Mouse (Mus musculus): ENCODE data around the gene Chrnb1. TPM values are rescaled to one million over a fixed set of nuclear protein-coding genes. Genes with fewer than 3 reads are reported as not detected.

The Chrnb1 gene
- total RNA-seq, 2 experiments from 2014 or later = 105 to 124 TPM

- DNase-seq = no peak
Measured at GRCm38 (mm10) chr11:69804972-69805909, 9.5 kb upstream of the Chrnb1 start, which contains the start of gene Tmem102. Gene Tmem102 (minus strand): TSS chr11:69805624.

- DNase-seq = peak; percentile 45
Measured at GRCm38 (mm10) chr11:69804652-69804940, 8.9 kb upstream of the Chrnb1 start.

- DNase-seq = peak; percentile 76
Measured at GRCm38 (mm10) chr11:69803786-69804651, 8.3 kb upstream of the Chrnb1 start.

GRCm38 (mm10) chr11:69803328-69803727 lies 7.6 kb upstream of the Chrnb1 start:
- no peak for DNase-seq

GRCm38 (mm10) chr11:69802648-69803105 lies 6.9 kb upstream of the Chrnb1 start:
- peak; percentile 88 for DNase-seq

- peak; percentile 33 for DNase-seq
Measured at GRCm38 (mm10) chr11:69801379-69801977, 5.7 kb upstream of the Chrnb1 start, which contains the start of gene Fgf11. Gene Fgf11 (minus strand): TSS chr11:69801857.

- DNase-seq = peak; percentile 79
Measured at GRCm38 (mm10) chr11:69800392-69801197, 4.9 kb upstream of the Chrnb1 start.

- DNase-seq = peak; percentile 79
Measured at GRCm38 (mm10) chr11:69800138-69800391, 4.3 kb upstream of the Chrnb1 start.

- DNase-seq = no peak
Measured at GRCm38 (mm10) chr11:69799394-69800137, 3.8 kb upstream of the Chrnb1 start.

- DNase-seq = no peak
Measured at GRCm38 (mm10) chr11:69797924-69798323, 2.2 kb upstream of the Chrnb1 start.

GRCm38 (mm10) chr11:69795983-69796435 lies 266 bp upstream of the Chrnb1 start:
- no peak for DNase-seq

- DNase-seq = no peak
Measured at GRCm38 (mm10) chr11:69793429-69793828, 2.3 kb downstream of the Chrnb1 start.

- no peak for DNase-seq
Measured at GRCm38 (mm10) chr11:69791420-69791819, 4.3 kb downstream of the Chrnb1 start.

GRCm38 (mm10) chr11:69789431-69789830 lies 6.3 kb downstream of the Chrnb1 start:
- DNase-seq = no peak

- DNase-seq = no peak
Measured at GRCm38 (mm10) chr11:69787306-69787705, 8.4 kb downstream of the Chrnb1 start.

- no peak for DNase-seq
Measured at GRCm38 (mm10) chr11:69784793-69785272, 10.9 kb downstream of the Chrnb1 start.

- DNase-seq = no peak
Measured at GRCm38 (mm10) chr11:69781828-69782227, 13.9 kb downstream of the Chrnb1 start.

- no peak for DNase-seq
Measured at GRCm38 (mm10) chr11:69778985-69779384, 16.8 kb downstream of the Chrnb1 start.

GRCm38 (mm10) chr11:69778258-69778982 lies 17.3 kb downstream of the Chrnb1 start:
- no peak for DNase-seq

Measured in gastrocnemius, postnatal 10 days (tissue).